Mouse (Mus musculus) cerebral cortex, adult 2 months (tissue): ENCODE data around the gene Mark1.

Experiments used
- WGBS: fragments of 180-500 bp; shearing (Covaris S2); methylation state at CpG from one replicate; pipeline ENCODE4 v1.1.7; 2018; 5-methylcytosine and 5-hydroxymethylcytosine counted together

Mark1 gene

GRCm38 (mm10) chr1:184891998-184892397 lies 107.4 kb downstream of the Mark1 start:
- 38% methylated on average over 3 of the region's 3 CpGs for WGBS

- 87% methylated on average over 6 of the region's 6 CpGs for WGBS
Measured at GRCm38 (mm10) chr1:184889454-184889853, 109.9 kb downstream of the Mark1 start.

- 91% methylated on average over 1 of the region's 1 CpGs for WGBS
Measured at GRCm38 (mm10) chr1:184886160-184886559, 113.2 kb downstream of the Mark1 start.

- WGBS = 4% methylated on average over 77 of the region's 77 CpGs
Measured at GRCm38 (mm10) chr1:184882281-184883268, 116.8 kb downstream of the Mark1 start, which contains the start of gene C130074G19Rik. TSS of gene C130074G19Rik (minus strand) at chr1:184883218.

GRCm38 (mm10) chr1:184881861-184882260 lies 117.5 kb downstream of the Mark1 start:
- 61% methylated on average over 7 of the region's 7 CpGs for WGBS

- WGBS = 77% methylated on average over 5 of the region's 5 CpGs
Measured at GRCm38 (mm10) chr1:184881211-184881610, 118.2 kb downstream of the Mark1 start.

GRCm38 (mm10) chr1:184878860-184879259 lies 120.5 kb downstream of the Mark1 start:
- 60% methylated on average over 6 of the region's 6 CpGs for WGBS

GRCm38 (mm10) chr1:184877306-184877705 lies 122.1 kb downstream of the Mark1 start:
- 53% methylated on average over 2 of the region's 2 CpGs for WGBS

GRCm38 (mm10) chr1:184873910-184874309 lies 125.5 kb downstream of the Mark1 start:
- WGBS = 83% methylated on average over 11 of the region's 11 CpGs

GRCm38 (mm10) chr1:184872069-184872819 lies 127.1 kb downstream of the Mark1 start:
- 85% methylated on average over 7 of the region's 7 CpGs for WGBS

- 96% methylated on average over 1 of the region's 1 CpGs for WGBS
Measured at GRCm38 (mm10) chr1:184871506-184871905, 127.9 kb downstream of the Mark1 start.

GRCm38 (mm10) chr1:184870646-184871385 lies 128.6 kb downstream of the Mark1 start:
- 77% methylated on average over 11 of the region's 11 CpGs for WGBS

- WGBS = 52% methylated on average over 4 of the region's 4 CpGs
Measured at GRCm38 (mm10) chr1:184869939-184870565, 129.3 kb downstream of the Mark1 start.

- WGBS = 80% methylated on average over 3 of the region's 3 CpGs
Measured at GRCm38 (mm10) chr1:184867640-184868120, 131.7 kb downstream of the Mark1 start.

GRCm38 (mm10) chr1:184864381-184864801 lies 135.0 kb downstream of the Mark1 start:
- 52% methylated on average over 7 of the region's 7 CpGs for WGBS

- WGBS = 86% methylated on average over 6 of the region's 6 CpGs
Measured at GRCm38 (mm10) chr1:184862636-184863035, 136.7 kb downstream of the Mark1 start.

GRCm38 (mm10) chr1:184861551-184861950 lies 137.8 kb downstream of the Mark1 start:
- 58% methylated on average over 2 of the region's 2 CpGs for WGBS

GRCm38 (mm10) chr1:184860276-184860675 lies 139.1 kb downstream of the Mark1 start:
- WGBS = 59% methylated on average over 3 of the region's 3 CpGs

GRCm38 (mm10) chr1:184858253-184858652 lies 141.1 kb downstream of the Mark1 start:
- WGBS = 81% methylated on average over 1 of the region's 1 CpGs

- WGBS = 59% methylated on average over 9 of the region's 9 CpGs
Measured at GRCm38 (mm10) chr1:184857216-184857615, 142.2 kb downstream of the Mark1 start.

GRCm38 (mm10) chr1:184853922-184854321 lies 145.4 kb downstream of the Mark1 start:
- 64% methylated on average over 3 of the region's 3 CpGs for WGBS
